Comparison of ENCODE assay signal across 13 mouse cellular contexts in the genomic region with DNA sequence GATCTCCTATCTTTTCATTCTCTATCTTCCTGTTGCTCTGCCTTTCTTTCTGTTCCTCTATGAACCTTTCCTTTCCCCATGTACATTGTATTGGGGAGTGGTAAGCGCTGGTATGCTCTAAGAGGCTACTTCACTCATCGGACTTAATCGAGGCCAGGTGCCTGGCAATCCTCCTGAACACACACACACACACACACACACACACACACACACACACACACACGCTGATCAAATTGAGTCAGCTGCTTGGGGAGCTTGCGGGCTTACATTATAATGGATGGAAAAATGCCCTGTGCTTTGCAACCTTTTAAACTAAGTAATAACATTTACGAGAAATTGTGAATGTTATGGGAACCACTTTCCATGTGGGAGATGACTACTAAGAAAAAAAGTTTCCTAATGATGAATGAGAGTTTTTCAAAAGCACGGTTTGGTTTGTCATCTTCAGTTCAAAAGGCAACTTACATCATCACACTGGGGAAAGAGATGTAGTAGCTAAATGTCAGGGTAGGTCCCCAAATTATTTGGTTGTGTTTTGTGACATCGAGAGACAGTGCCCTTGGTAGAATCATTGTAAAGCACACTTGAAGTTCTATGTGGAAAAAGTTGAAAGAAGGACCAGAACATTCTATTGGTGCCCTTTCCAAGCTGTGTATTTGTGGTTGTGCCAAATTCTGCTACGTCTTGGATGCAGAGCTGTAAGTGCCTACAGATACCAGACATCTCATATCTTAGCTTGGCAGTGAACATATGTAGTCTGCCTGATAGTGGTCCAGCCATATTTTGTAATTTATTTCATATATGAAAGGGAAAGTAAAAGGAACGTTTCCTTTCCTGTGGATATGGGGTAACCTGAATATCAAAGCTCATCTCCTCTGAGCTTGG. TPM values are rescaled to one million over a fixed set of nuclear protein-coding genes. Genes with fewer than 3 reads are reported as not detected.
DNase-seq lines count a peak whose midpoint lies in the region; ATAC-seq and TF ChIP-seq lines count a peak whose summit lies in the region.
"Had no signal": no experiment of that assay in that cellular context is flagged by ENCODE, and none has a peak within 500 bp of the region (broad histone marks: within the 10 kb centered on the region; RNA-seq: fewer than 3 reads in every experiment).

No protein-coding gene starts in this region.

- no peak overlapping the region for H3K4me3 ChIP-seq in forebrain, embryonic 13.5 days
- H3K4me3 ChIP-seq in forebrain, embryonic 10.5 days: no peak overlapping the region
- peak overlapping the region in 1 of 2 experiments; percentile 30; a peak in 1 of 4 replicates for H3K4me3 ChIP-seq in MEL (ENCODE audit: control insufficient read depth in 1 of 2, insufficient read depth in 1 of 2, low read depth in 2 of 2, low read length in 2 of 2)
- H3K4me3 ChIP-seq in forebrain, embryonic 16.5 days (replicated peaks; ENCODE audit: low read length): no peak overlapping the region
- H3K4me3 ChIP-seq in liver, embryonic 14.5 days (ENCODE audit: insufficient read depth in 1 of 2, low read depth in 2 of 2, low read length in 2 of 2): no peak overlapping the region

- no peak for TF ChIP-seq POLR2A in MEL (IDR thresholded peaks at IDR 0.05; ENCODE audit: control insufficient read depth in 1 of 2, insufficient read depth in 1 of 2, low read depth in 1 of 2, low read length in 2 of 2, poor library complexity in 1 of 2)

- peaks cover 14% of the 10 kb centered on the region; the same call in 1 of the 2 replicates for H3K4me1 ChIP-seq in forebrain, embryonic 13.5 days
- H3K4me1 ChIP-seq in forebrain, embryonic 10.5 days: peaks cover 24% of the 10 kb centered on the region
- peaks cover 5 to 6% of the 10 kb centered on the region in 2 experiments for H3K4me1 ChIP-seq in MEL (ENCODE audit: control insufficient read depth in 1 of 2, insufficient read depth in 2 of 2, low read length in 2 of 2)
- no peaks in the 10 kb centered on the region; the same call in 1 of the 2 replicates for H3K4me1 ChIP-seq in forebrain, embryonic 16.5 days (replicated peaks; ENCODE audit: control insufficient read depth, insufficient read depth, low read length)
- H3K4me1 ChIP-seq in liver, embryonic 14.5 days (replicated peaks; ENCODE audit: control insufficient read depth in 2 of 2, insufficient read depth in 2 of 2, low read length in 1 of 2): peaks cover 9 to 12% of the 10 kb centered on the region in 2 experiments

- peak; percentile 36; the same call in 1 of the 2 replicates for ATAC-seq in forebrain, embryonic 13.5 days
- peak; percentile 61; the same call in 1 of the 2 replicates for ATAC-seq in forebrain, embryonic 16.5 days
- ATAC-seq in liver, embryonic 14.5 days (ENCODE audit: insufficient read depth): peak; percentile 77

- no peak overlapping the region for H3K9ac ChIP-seq in forebrain, embryonic 13.5 days
- no peak overlapping the region for H3K9ac ChIP-seq in MEL (ENCODE audit: control insufficient read depth, low read depth, low read length, poor library complexity, severe bottlenecking)
- no peak overlapping the region for H3K9ac ChIP-seq in forebrain, embryonic 16.5 days (replicated peaks; ENCODE audit: low read depth, low read length)
- no peak overlapping the region for H3K9ac ChIP-seq in liver, embryonic 14.5 days (replicated peaks)
- H3K9ac ChIP-seq: hindbrain, embryonic 14.5 days had no signal

- no peak for TF ChIP-seq RAD21 in MEL (IDR thresholded peaks at IDR 0.05; ENCODE audit: low read depth, low read length)

- no peak overlapping the region for H3K4me2 ChIP-seq in forebrain, embryonic 13.5 days
- H3K4me2 ChIP-seq in forebrain, embryonic 16.5 days (ENCODE audit: low read length): no peak overlapping the region
- peak overlapping the region; percentile 36 for H3K4me2 ChIP-seq in liver, embryonic 14.5 days (ENCODE audit: low read depth)
- H3K4me2 ChIP-seq: hindbrain, embryonic 14.5 days had no signal

- TF ChIP-seq EP300 in MEL (IDR thresholded peaks at IDR 0.05; ENCODE audit: low read depth in 1 of 2, low read length in 2 of 2): peak; percentile 68 to 75
- peak; percentile 73 for TF ChIP-seq EP300 in liver, embryonic 14.5 days (IDR thresholded peaks at IDR 0.05; ENCODE audit: low read depth)

- intact Hi-C loops in left cerebral cortex, postnatal 10 days (cut with DNase I): no loop called here

- no peaks in the 10 kb centered on the region for H3K79me2 ChIP-seq in MEL (ENCODE audit: control insufficient read depth, insufficient read depth, low read length, poor library complexity)

- H3K9me3 ChIP-seq in forebrain, embryonic 13.5 days (replicated peaks): no peaks in the 10 kb centered on the region
- H3K9me3 ChIP-seq in forebrain, embryonic 10.5 days: no peaks in the 10 kb centered on the region
- no peaks in the 10 kb centered on the region for H3K9me3 ChIP-seq in MEL (replicated peaks; ENCODE audit: insufficient read depth, low read length)
- H3K9me3 ChIP-seq in forebrain, embryonic 16.5 days (ENCODE audit: control insufficient read depth, low read length): no peaks in the 10 kb centered on the region
- H3K9me3 ChIP-seq in liver, embryonic 14.5 days (ENCODE audit: control insufficient read depth, low read length): no peaks in the 10 kb centered on the region

- H3K27ac ChIP-seq in forebrain, embryonic 13.5 days: no peak overlapping the region
- no peak overlapping the region for H3K27ac ChIP-seq in forebrain, embryonic 10.5 days
- H3K27ac ChIP-seq in MEL (ENCODE audit: control insufficient read depth, low read depth, low read length): no peak overlapping the region
- H3K27ac ChIP-seq in forebrain, embryonic 16.5 days (ENCODE audit: low read length): no peak overlapping the region
- no peak overlapping the region for H3K27ac ChIP-seq in liver, embryonic 14.5 days
- H3K27ac ChIP-seq: hindbrain, embryonic 14.5 days had no signal

- no peak for DNase-seq in forebrain, embryonic 10.5 days (ENCODE audit: extremely low spot score, low spot score)
- peak; percentile 41 for DNase-seq in MEL (ENCODE audit: low read depth, low spot score)
- DNase-seq in liver, embryonic 14.5 days (ENCODE audit: low read depth in 3 of 3, low spot score in 3 of 3): peak in 1 of 3 experiments; percentile 45
- DNase-seq in left cerebral cortex, postnatal 10 days (ENCODE audit: extremely low spot score in 1 of 2, low spot score in 2 of 2): no peak
- no peak for DNase-seq in left cerebral cortex, adult 11 months (ENCODE audit: low spot score)
- no peak for DNase-seq in thymus, postnatal 10 days (ENCODE audit: low spot score in 2 of 2)
- DNase-seq: adrenal gland, postnatal 25 days; cerebellum, postnatal 14 days; kidney, adult 8-10 months; left cerebral cortex, postnatal 4 days had no signal

- H3K27me3 ChIP-seq in forebrain, embryonic 13.5 days: no peaks in the 10 kb centered on the region
- no peaks in the 10 kb centered on the region for H3K27me3 ChIP-seq in forebrain, embryonic 10.5 days (ENCODE audit: poor library complexity, severe bottlenecking)
- H3K27me3 ChIP-seq in MEL (ENCODE audit: control insufficient read depth in 1 of 2, insufficient read depth in 2 of 2, low read length in 2 of 2): no peaks in the 10 kb centered on the region
- H3K27me3 ChIP-seq in forebrain, embryonic 16.5 days (replicated peaks; ENCODE audit: control insufficient read depth, insufficient read depth, low read length): no peaks in the 10 kb centered on the region
- no peaks in the 10 kb centered on the region for H3K27me3 ChIP-seq in liver, embryonic 14.5 days (ENCODE audit: control insufficient read depth, insufficient read depth, low read length)

- WGBS in forebrain, embryonic 13.5 days: 87% methylated on average over 10 of the region's 10 CpGs
- 90% methylated on average over 10 of the region's 10 CpGs for WGBS in forebrain, embryonic 10.5 days
- WGBS in forebrain, embryonic 16.5 days: 84% methylated on average over 10 of the region's 10 CpGs
- WGBS in liver, embryonic 14.5 days (ENCODE audit: insufficient replicate concordance): 61% methylated on average over 10 of the region's 10 CpGs

- no peak for TF ChIP-seq CTCF in MEL (IDR thresholded peaks at IDR 0.05 in 2 of 3, conservative IDR thresholded peaks at IDR 0.05 in 1 of 3; ENCODE audit: control insufficient read depth in 1 of 3, insufficient read depth in 1 of 3, low read depth in 2 of 3, low read length in 3 of 3, poor library complexity in 1 of 3, severe bottlenecking in 1 of 3)
- TF ChIP-seq CTCF in liver, embryonic 14.5 days (IDR thresholded peaks at IDR 0.05; ENCODE audit: low read depth): no peak

- no peaks in the 10 kb centered on the region for H3K36me3 ChIP-seq in forebrain, embryonic 13.5 days (ENCODE audit: poor library complexity, severe bottlenecking)
- peaks cover 38% of the 10 kb centered on the region for H3K36me3 ChIP-seq in forebrain, embryonic 10.5 days (replicated peaks)
- H3K36me3 ChIP-seq in MEL (ENCODE audit: control insufficient read depth in 1 of 2, insufficient read depth in 2 of 2, low read length in 2 of 2): peaks cover 0 to 12% of the 10 kb centered on the region in 2 experiments; a peak in 2 of 4 replicates
- H3K36me3 ChIP-seq in forebrain, embryonic 16.5 days (ENCODE audit: control insufficient read depth, insufficient read depth): no peaks in the 10 kb centered on the region
- H3K36me3 ChIP-seq in liver, embryonic 14.5 days (replicated peaks; ENCODE audit: control insufficient read depth, insufficient read depth, low read depth): no peaks in the 10 kb centered on the region

TF ChIP-seq in MEL, 35 proteins besides CTCF, POLR2A, EP300 and RAD21 (continues in another document):
- no peak for TF ChIP-seq E2F4 (IDR thresholded peaks at IDR 0.05; ENCODE audit: borderline replicate concordance, low read depth, low read length)
- TF ChIP-seq KAT2A (conservative IDR thresholded peaks at IDR 0.05; ENCODE audit: low read depth, low read length): no peak
- no peak for TF ChIP-seq POLR2AphosphoS5 (IDR thresholded peaks at IDR 0.05; ENCODE audit: borderline replicate concordance, low read depth, low read length)
- TF ChIP-seq ETS1 (IDR thresholded peaks at IDR 0.05; ENCODE audit: low read depth, low read length): peak; percentile 90
- no peak for TF ChIP-seq CHD2 (IDR thresholded peaks at IDR 0.05; ENCODE audit: low read length)
- TF ChIP-seq SIN3A (IDR thresholded peaks at IDR 0.05; ENCODE audit: low read length): 0 out of 2 replicates have a peak, but pooled peaks have one; percentile 36
- no peak for TF ChIP-seq USF1 (IDR thresholded peaks at IDR 0.05; ENCODE audit: low read depth, low read length)

RNA-seq across cellular contexts. Expression of a gene that starts 36.8 kb away (rescaled TPM):
- polyA plus RNA-seq in forebrain, embryonic 13.5 days (2015; fragmentation: Nextera tagmentation; extraction: Ambion mirVana): 16.4 and 18.1 TPM in 2 replicates
- 28.2 and 29.2 TPM in 2 replicates for polyA plus RNA-seq in forebrain, embryonic 10.5 days (2016; fragmentation: Nextera tagmentation; extraction: Ambion mirVana)
- 1.5 and 1.9 TPM in 2 replicates for total RNA-seq in MEL (2012; rRNA removed)
- polyA plus RNA-seq in MEL (2012; ENCODE audit: insufficient read depth in 1 of 2, insufficient read length in 2 of 2, low read depth in 1 of 2, low replicate concordance in 2 of 2, missing spikeins in 1 of 2): 1 to 10 TPM in 1 of 2 experiments, not detected in 1; 5.7 TPM
- 20.8 and 21.3 TPM in 2 replicates for polyA plus RNA-seq in forebrain, embryonic 16.5 days (2015; fragmentation: Nextera tagmentation; extraction: Ambion mirVana)
- 1.8 TPM in 2 replicates for polyA plus RNA-seq in liver, embryonic 14.5 days (2012; rRNA removed)
- 1.8 and 2.2 TPM in 2 replicates for polyA plus RNA-seq in liver, embryonic 14.5 days (2014; fragmentation: Nextera tagmentation; extraction: Ambion mirVana)
- 10 to 100 TPM; 22.4 to 25.5 TPM for total RNA-seq in left cerebral cortex, postnatal 10 days (2021)
